Mouse (Mus musculus) kidney, postnatal 0 days (tissue): ENCODE results near the gene Itsn1. TPM values are rescaled to one million over a fixed set of nuclear protein-coding genes. Genes with fewer than 3 reads are reported as not detected.

Experiments
- ATAC-seq: fragments of 200-750 bp; cut with Nextera tagmentation; replicated peaks from 2 replicates; pipeline ENCODE4 v1.8.0; 2017; ENCODE audit warnings: low read depth, moderate number of reproducible peaks, moderate TSS enrichment, moderate library complexity; ENCODE audit not compliant: low FRiP score
- DNase-seq: peaks from one replicate; pipeline ENCODE4 v3.0.0-alpha.2; 2016; ENCODE audit warnings: low spot score
- H3K27ac ChIP-seq: fragments of 300-500 bp; sonication (generic); 2 replicates; pipeline ENCODE4 v1.5.1; 2014; ENCODE audit warnings: mild to moderate bottlenecking
- H3K27me3 ChIP-seq: fragments of 300-500 bp; sonication (generic); 2 replicates; pipeline ENCODE4 v1.6.1; 2014; ENCODE audit warnings: low read length, mixed read lengths; ENCODE audit not compliant: insufficient read depth
- H3K36me3 ChIP-seq: fragments of 300-500 bp; sonication (generic); 2 replicates; pipeline ENCODE4 v1.6.1; 2014; ENCODE audit warnings: low read length, mixed read lengths; ENCODE audit not compliant: insufficient read depth
- H3K4me1 ChIP-seq: fragments of 300-500 bp; sonication (generic); replicated peaks from 2 replicates; pipeline ENCODE4 v1.6.1; 2014; ENCODE audit warnings: antibody characterized with exemption, low read length, mixed read lengths; ENCODE audit not compliant: insufficient read depth
- H3K4me2 ChIP-seq: fragments of 300-500 bp; sonication (generic); 2 replicates; pipeline ENCODE4 v1.6.1; 2014; ENCODE audit warnings: mild to moderate bottlenecking, low read length, moderate library complexity, mixed read lengths
- H3K4me3 ChIP-seq: fragments of 300-500 bp; sonication (generic); replicated peaks from 2 replicates; pipeline ENCODE4 v1.5.1; 2014; ENCODE audit warnings: low read depth, low read length
- H3K9ac ChIP-seq: fragments of 300-500 bp; sonication (generic); 2 replicates; pipeline ENCODE4 v1.6.1; 2014; ENCODE audit warnings: low read depth, low read length
- H3K9me3 ChIP-seq: fragments of 300-500 bp; sonication (generic); replicated peaks from 2 replicates; pipeline ENCODE4 v1.6.1; 2016; ENCODE audit warnings: low read length, inconsistent platforms, mixed read lengths
- CTCF ChIP-seq: IDR thresholded peaks from 2 replicates; pipeline ENCODE4 v1.5.1; 2016; ENCODE audit warnings: antibody characterized with exemption, low read depth, mild to moderate bottlenecking, moderate library complexity
- WGBS: fragments of 180-500 bp; shearing (Covaris S2); extraction: QIAGEN DNeasy Blood & Tissue Kit; methylation state at CpG from one replicate; pipeline ENCODE4 v1.1.7; 2014; 5-methylcytosine and 5-hydroxymethylcytosine counted together
- polyA plus RNA-seq: library from polyadenylated mRNA; unstranded; fragments of >200 nt; fragmentation: Nextera tagmentation; extraction: Ambion mirVana; gene quantifications from 2 replicates; pipeline ENCODE4 v1.2.1, GENCODE M21; 2015

Gene Itsn1
- polyA plus RNA-seq, 1 experiment from 2014 or later = 14.4 TPM

DNA sequence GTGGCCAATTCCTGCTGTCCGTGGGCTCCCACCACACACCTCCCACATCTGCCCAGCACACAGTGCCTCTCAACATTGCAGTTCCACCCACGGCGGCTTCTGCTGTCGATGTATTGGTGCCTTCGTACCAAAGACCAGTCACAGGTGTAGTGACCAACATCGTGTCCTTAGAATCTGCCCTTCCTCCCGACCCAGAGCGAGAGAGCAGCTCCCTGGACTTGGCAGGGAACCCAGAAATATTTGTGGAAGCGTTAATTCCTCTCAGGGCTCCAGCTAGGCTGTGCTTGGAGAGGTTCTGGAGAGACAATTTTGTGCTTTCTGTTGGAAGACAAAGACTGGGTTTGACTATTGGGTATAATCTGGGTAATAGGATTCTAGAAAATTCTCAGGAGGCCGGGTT, 217.2 kb downstream of the Itsn1 start:
- Histone ChIP-seq H3K4me2 (no peak overlapping the region), H3K9me3 (no peaks in the 10 kb centered on the region), H3K27me3 (no peaks in the 10 kb centered on the region), H3K36me3 (no peaks in the 10 kb centered on the region), H3K9ac (no peak overlapping the region), H3K4me1 (no peaks in the 10 kb centered on the region), H3K27ac (no peak overlapping the region), H3K4me3 (no peak overlapping the region)
- no peak for DNase-seq
- ATAC-seq = no peak
- 78% methylated on average over 10 of the region's 10 CpGs for WGBS
- no peak for TF ChIP-seq CTCF

DNA sequence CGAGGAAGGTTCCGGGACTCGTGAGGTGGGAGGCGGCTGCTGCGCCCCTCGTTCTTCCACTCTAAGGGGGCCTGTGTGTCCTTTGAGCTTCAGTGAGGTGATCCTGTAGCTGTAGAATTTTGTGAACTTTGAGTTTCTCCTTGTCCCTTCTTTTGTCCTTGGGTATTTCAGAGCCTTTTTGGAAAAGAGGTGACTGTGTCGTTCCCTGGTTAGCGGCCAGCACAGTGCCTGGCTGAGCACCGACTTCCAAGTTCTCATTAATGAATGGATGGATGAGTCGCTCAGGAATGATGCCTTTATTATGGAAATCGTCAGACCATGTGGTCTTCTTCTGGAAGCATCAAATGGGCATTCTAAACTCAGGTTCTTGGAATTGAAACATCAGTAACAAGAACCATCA, 218.0 kb downstream of the Itsn1 start:
- Histone ChIP-seq H3K36me3 (no peaks in the 10 kb centered on the region), H3K4me2 (no peak overlapping the region), H3K9ac (no peak overlapping the region), H3K27ac (no peak overlapping the region), H3K4me1 (no peaks in the 10 kb centered on the region), H3K9me3 (no peaks in the 10 kb centered on the region), H3K27me3 (no peaks in the 10 kb centered on the region), H3K4me3 (no peak overlapping the region)
- ATAC-seq = no peak
- no peak for TF ChIP-seq CTCF
- WGBS = 77% methylated on average over 11 of the region's 11 CpGs
- no peak for DNase-seq

DNA sequence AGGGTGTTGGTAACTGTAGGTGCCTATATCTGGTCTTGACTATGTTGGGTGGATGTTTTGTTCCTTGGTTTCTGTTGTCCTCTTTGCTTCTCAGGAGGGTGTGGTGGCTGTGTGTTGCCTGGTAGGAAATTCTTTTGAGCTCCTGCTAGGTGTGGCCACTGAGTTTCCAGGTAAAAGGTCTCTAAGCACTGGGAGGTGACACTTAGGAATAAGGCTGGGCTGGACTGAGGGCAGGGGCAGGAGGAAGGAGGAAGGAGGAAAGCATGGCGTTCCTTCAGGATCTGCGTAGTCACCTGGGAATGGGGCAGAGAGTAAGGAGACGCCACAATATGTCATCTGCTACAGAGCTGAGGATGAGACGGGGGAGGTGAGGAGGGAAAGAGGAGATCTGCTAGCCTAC, 224.9 kb downstream of the Itsn1 start:
- TF ChIP-seq CTCF = no peak
- ATAC-seq (no peak), DNase-seq (no peak)
- WGBS = 96% methylated on average over 4 of the region's 4 CpGs
- Histone ChIP-seq H3K36me3 (no peaks in the 10 kb centered on the region), H3K4me2 (no peak overlapping the region), H3K4me1 (no peaks in the 10 kb centered on the region), H3K27me3 (no peaks in the 10 kb centered on the region), H3K9ac (no peak overlapping the region), H3K27ac (no peak overlapping the region), H3K9me3 (no peaks in the 10 kb centered on the region), H3K4me3 (no peak overlapping the region)

DNA sequence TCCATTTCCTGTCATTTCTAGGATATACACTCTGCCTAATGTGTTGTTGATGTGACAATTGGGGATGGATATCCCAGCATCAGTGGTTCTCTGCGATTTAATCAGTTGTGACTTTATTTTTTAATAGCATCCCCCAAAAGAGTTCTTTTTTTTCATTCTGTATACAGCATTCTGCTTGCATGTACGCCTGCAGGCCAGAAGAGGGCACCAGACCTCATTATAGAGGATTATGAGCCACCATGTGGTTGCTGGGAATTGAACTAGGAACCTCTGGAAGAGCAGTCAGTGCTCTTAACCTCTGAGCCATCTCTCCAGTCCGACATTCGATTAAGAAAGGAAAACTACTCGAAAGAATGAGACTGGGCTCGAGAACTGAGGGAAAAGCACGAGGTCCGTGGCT, 225.7 kb downstream of the Itsn1 start:
- ATAC-seq (no peak), DNase-seq (no peak)
- no peaks in the 10 kb centered on the region for H3K4me1 ChIP-seq
- no peak overlapping the region for H3K27ac ChIP-seq
- H3K9ac ChIP-seq = no peak overlapping the region
- 86% methylated on average over 8 of the region's 8 CpGs for WGBS
- no peaks in the 10 kb centered on the region for H3K36me3 ChIP-seq
- H3K27me3 ChIP-seq = no peaks in the 10 kb centered on the region
- H3K4me2 ChIP-seq = no peak overlapping the region
- no peaks in the 10 kb centered on the region for H3K9me3 ChIP-seq
- H3K4me3 ChIP-seq = no peak overlapping the region
- TF ChIP-seq CTCF = peak; percentile 49

DNA sequence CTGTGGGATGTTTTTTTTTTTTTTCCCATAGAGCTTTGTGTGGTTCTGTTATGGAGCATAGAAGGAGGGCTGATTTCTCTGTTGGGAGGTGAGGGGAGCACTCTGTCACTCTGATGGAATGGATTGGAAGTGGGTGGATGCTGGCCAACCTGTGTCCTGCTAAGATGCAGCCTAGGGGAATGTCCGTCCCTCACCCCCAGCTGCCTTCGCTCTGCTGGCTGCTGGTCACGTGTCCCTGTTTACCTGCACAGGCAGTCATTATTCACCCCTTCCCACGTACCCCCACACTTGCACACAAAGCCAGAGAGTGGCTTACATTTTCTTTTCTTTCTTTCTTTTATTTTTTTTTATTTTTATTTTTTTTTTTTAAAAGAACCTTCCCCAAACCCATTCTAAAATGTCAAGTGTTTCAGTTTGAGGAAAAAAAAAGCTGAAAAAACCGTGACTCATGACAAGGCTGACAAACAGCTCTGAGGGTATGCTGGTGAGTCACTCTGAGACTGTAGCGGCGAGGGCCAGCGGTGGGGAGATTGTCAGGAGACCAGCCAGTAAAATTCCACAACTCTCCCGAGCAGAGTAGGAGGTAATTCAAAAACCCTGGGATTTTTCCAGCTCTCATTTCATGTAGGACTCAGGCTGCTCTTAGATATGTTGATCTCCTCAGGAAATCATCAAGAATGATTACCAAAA, 233.3 kb downstream of the Itsn1 start:
- H3K27me3 ChIP-seq = no peaks in the 10 kb centered on the region
- H3K4me1 ChIP-seq = no peaks in the 10 kb centered on the region
- no peaks in the 10 kb centered on the region for H3K36me3 ChIP-seq
- 0 out of 2 replicates have a peak overlapping the region, but pooled peaks have one; percentile 8 for H3K9ac ChIP-seq
- no peak for TF ChIP-seq CTCF
- peak overlapping the region; percentile 28 for H3K4me2 ChIP-seq
- peak; percentile 83 for DNase-seq
- H3K27ac ChIP-seq = peak overlapping the region; percentile 74
- WGBS = 10% methylated on average over 9 of the region's 9 CpGs
- H3K4me3 ChIP-seq = no peak overlapping the region
- no peaks in the 10 kb centered on the region for H3K9me3 ChIP-seq
- peak; percentile 86 for ATAC-seq

DNA sequence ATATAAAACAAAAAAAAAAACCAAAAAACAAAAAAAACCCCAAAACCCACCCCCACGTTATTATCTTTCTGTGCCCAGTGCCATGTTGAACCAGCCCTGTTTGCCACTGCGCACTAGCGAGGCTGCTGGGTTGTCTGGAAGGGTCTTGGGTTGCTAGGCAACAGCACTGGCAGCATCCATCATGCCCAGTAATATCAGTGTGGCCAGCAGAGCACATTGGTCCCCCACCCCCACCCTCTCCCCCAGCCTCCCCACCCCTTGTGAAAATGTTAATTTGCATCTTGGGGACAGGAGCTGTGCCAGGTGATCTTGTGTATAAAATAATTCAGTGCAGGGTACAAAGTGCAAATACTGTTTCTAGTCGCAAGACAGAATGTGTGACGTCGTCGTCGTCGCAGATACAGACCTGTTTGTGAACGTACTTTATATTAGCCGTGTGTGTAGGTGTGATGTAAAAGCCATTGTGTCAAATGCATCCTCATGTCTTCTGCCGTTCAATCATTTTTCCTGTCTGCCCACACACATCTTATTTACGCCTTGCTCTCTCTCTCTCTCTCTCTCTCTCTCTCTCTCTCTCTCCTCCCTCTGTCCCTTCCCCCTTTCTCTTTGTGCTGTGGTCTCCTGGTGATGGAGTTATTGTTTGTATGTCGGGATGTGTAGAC, 233.9 kb downstream of the Itsn1 start:
- Histone ChIP-seq H3K27me3 (no peaks in the 10 kb centered on the region), H3K36me3 (no peaks in the 10 kb centered on the region), H3K4me3 (no peak overlapping the region), H3K27ac (peak overlapping the region; percentile 8), H3K4me2 (0 out of 2 replicates have a peak overlapping the region, but pooled peaks have one; percentile 28), H3K9me3 (no peaks in the 10 kb centered on the region), H3K9ac (no peak overlapping the region), H3K4me1 (no peaks in the 10 kb centered on the region)
- no peak for DNase-seq
- peak; percentile 41; the same call in 1 of the 2 replicates for ATAC-seq
- TF ChIP-seq CTCF = no peak
- 58% methylated on average over 14 of the region's 14 CpGs for WGBS

DNA sequence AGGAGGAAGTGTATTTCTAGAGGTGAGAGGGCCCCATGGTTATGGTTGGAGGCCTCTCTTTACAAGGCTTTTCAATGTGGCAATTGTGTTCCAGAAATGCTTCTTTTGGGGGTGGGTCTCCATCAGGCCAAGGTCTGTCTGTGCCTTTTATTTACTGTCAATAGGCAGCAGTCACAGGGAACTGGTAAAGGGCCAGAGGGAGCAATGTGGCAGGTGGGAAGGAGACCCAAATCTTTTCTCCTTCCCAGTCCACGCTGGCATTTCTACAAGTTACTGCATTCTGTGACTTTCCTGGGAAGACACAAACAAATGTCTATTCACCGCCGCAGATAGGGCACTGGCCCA, 234.4 kb downstream of the Itsn1 start:
- no peak for ATAC-seq
- TF ChIP-seq CTCF = no peak
- Histone ChIP-seq H3K4me3 (no peak overlapping the region), H3K9me3 (no peaks in the 10 kb centered on the region), H3K4me1 (no peaks in the 10 kb centered on the region), H3K36me3 (no peaks in the 10 kb centered on the region), H3K27me3 (no peaks in the 10 kb centered on the region), H3K4me2 (no peak overlapping the region), H3K9ac (no peak overlapping the region), H3K27ac (peak overlapping the region; percentile 8; the same call in 1 of the 2 replicates)
- WGBS = 92% methylated on average over 3 of the region's 3 CpGs
- no peak for DNase-seq
